Mouse (Mus musculus) heart, adult 2 months (tissue): ENCODE results near the gene Crabp2. TPM values are rescaled to one million over a fixed set of nuclear protein-coding genes. Genes with fewer than 3 reads are reported as not detected.

Experiments
- DNase-seq, 2 experiments: peaks; one replicate each; pipeline ENCODE4 v3.0.0; 2021
- H3K27ac ChIP-seq: fragments of 200-600 bp; 2 replicates; pipeline ENCODE4 v1.8.1; 2022
- H3K27me3 ChIP-seq: fragments of 200-500 bp; 2 replicates; pipeline ENCODE4 v1.6.1; 2012; ENCODE audit warnings: mild to moderate bottlenecking, low read length, inconsistent platforms, mixed read lengths; ENCODE audit not compliant: control insufficient read depth, insufficient read depth
- H3K36me3 ChIP-seq: fragments of 200-500 bp; 2 replicates; pipeline ENCODE4 v1.6.1; 2012; ENCODE audit warnings: low read length, inconsistent platforms; ENCODE audit not compliant: control insufficient read depth, insufficient read depth
- H3K4me1 ChIP-seq: fragments of 200-500 bp; 2 replicates; pipeline ENCODE4 v1.6.1; 2011; ENCODE audit warnings: low read length; ENCODE audit not compliant: control insufficient read depth, insufficient read depth
- H3K4me3 ChIP-seq: fragments of 200-600 bp; 2 replicates; pipeline ENCODE4 v1.8.1; 2022
- H3K79me2 ChIP-seq: fragments of 200-500 bp; replicated peaks from 2 replicates; pipeline ENCODE4 v1.6.1; 2012; ENCODE audit warnings: mild to moderate bottlenecking, inconsistent platforms, low read length, moderate library complexity, mixed read lengths; ENCODE audit not compliant: control insufficient read depth, insufficient read depth
- H3K9ac ChIP-seq: fragments of 200-500 bp; 2 replicates; pipeline ENCODE4 v1.6.1; 2012; ENCODE audit warnings: low read depth, mild to moderate bottlenecking, control low read depth, inconsistent platforms, low read length, mixed read lengths
- CTCF ChIP-seq: fragments of 200-600 bp; IDR thresholded peaks from 2 replicates; pipeline ENCODE4 v1.8.1; 2022; ENCODE audit warnings: antibody characterized with exemption, mild to moderate bottlenecking, moderate library complexity
- EP300 ChIP-seq: fragments of 200-500 bp; IDR thresholded peaks from 2 replicates; pipeline ENCODE4 v1.6.1; 2011; ENCODE audit warnings: low read depth, low read length, control low read depth; ENCODE audit not compliant: insufficient read depth
- POLR2A ChIP-seq: fragments of 200-500 bp; IDR thresholded peaks from 2 replicates; pipeline ENCODE4 v1.6.1; 2011; ENCODE audit warnings: mild to moderate bottlenecking, low read depth, low read length, control low read depth; ENCODE audit not compliant: insufficient read depth
- WGBS: fragments of 180-500 bp; shearing (Covaris S2); methylation state at CpG from one replicate; pipeline ENCODE4 v1.1.7; 2018; 5-methylcytosine and 5-hydroxymethylcytosine counted together
- intact Hi-C: fragments of 180-260 bp; cut with DNase I; formaldehyde crosslinking; loops from one replicate; pipeline ENCODE4 v1.15.1; 2025
- polyA plus RNA-seq: library from polyadenylated mRNA; depleted of rRNA; stranded (reverse); fragments of >200 nt; gene quantifications from 2 replicates; pipeline ENCODE4 v1.2.3, GENCODE M21; 2012
- total RNA-seq, 2 experiments: library from RNA; stranded (reverse); gene quantifications; 2 replicates each; pipeline ENCODE4 v1.2.3; 2021

Gene Crabp2
- total and polyA plus RNA-seq, 3 experiments, result 0.25 TPM; not detected in 2

DNA sequence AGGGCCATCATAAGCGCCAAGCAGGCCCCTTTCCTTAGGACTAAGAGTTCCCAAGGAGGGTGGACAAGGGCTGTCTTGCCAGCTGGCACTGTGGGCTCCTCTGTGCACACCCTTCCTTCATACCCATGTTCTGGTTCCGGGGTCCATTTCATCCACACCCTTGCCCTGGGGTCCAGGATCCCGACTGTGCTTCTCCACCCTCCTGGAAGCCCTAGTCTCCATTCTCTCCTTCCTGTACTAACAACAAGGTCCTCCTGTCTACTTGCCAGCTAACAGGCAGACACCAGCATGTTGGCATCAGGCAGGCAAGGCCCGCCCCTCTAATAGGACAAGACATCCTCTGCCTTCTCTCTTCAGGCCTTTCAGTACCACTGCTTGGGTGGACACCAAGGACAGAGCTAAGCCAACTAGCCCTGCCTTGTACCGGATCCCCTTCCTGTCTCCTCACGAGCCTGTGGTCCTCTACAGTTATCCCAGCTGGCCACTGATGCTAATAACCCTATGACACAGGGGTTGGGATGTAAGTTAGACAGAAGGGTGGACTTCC, 32.8 kb downstream of the Crabp2 start:
- intact Hi-C loops, result loop anchor here (1.0 to 5.0 kb wide), 2 partner anchors 9 to 161 kb away; partner anchors contain the start of gene Mef2d
- H3K9ac ChIP-seq, result no peak overlapping the region

DNA sequence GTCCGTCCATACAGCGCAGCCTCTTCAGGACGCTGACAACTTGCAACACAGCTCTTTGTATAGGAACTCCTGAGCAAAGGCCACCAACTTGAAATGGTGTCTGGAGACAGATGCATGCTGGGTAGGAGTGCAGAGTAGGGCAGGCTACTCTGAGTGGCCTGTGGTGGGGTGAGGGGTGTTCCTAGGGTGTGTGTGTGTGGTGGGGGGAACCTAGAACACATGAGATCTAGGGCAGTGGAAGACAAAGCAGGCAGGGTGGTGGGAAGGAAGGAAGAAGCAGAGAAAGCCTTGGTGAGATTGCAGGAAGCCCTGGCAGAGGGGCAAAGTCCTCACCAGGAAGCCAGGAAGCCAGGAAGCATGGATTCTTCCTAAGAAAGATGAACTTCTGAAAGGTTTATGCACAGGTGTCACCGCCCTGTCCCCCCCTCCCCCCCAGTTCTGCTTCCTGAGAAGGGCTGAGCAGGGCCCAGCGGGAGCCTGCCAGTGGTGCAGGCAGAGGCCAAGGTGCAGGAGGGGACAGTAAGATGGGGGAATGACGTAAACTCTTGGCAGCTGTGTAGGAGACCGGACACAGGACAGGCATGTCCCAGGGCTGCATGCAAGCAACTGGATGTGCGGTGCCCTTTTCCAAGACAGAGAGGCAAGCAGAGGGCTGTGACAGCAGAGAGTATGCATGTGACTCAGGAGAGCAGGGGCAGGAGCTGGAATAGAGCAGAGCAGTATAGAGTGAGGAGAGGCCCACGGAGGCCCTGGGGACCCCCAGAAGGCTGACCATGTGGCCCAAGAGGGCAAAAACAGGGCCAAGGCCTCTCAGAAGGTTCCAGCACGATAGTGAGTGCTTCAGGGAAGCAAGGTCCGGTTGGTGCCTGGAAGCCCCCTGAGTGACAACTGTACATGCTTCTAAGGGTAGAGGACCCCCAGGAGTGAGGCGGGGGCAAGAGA, 33.7 kb downstream of the Crabp2 start:
- 23% methylated on average over 12 of the region's 12 CpGs for WGBS
- DNase-seq, result peak; percentile 67 to 82
- H3K36me3 ChIP-seq, result no peaks in the 10 kb centered on the region
- no peaks in the 10 kb centered on the region for H3K27me3 ChIP-seq
- H3K4me1 ChIP-seq, result peaks cover 43% of the 10 kb centered on the region
- H3K27ac ChIP-seq, result peak overlapping the region; percentile 97
- no peaks in the 10 kb centered on the region for H3K79me2 ChIP-seq
- H3K4me3 ChIP-seq, result peak overlapping the region; percentile 20; the same call in 1 of the 2 replicates
- intact Hi-C loops, result loop anchor here (1.0 to 5.0 kb wide), 2 partner anchors 10 to 160 kb away; partner anchors contain the start of gene Mef2d
- H3K9ac ChIP-seq, result peak overlapping the region; percentile 45
- TF ChIP-seq POLR2A (0 out of 2 replicates have a peak, but pooled peaks have one; percentile 26), EP300 (0 out of 2 replicates have a peak, but pooled peaks have one; percentile 26), CTCF (no peak)

More for the DNA sequence above, 32.8 kb downstream of the Crabp2 start:
- H3K27me3 ChIP-seq, result no peaks in the 10 kb centered on the region
- H3K4me3 ChIP-seq, result no peak overlapping the region
- WGBS, result 44% methylated on average over 6 of the region's 6 CpGs
- H3K27ac ChIP-seq, result peak overlapping the region; percentile 97
- DNase-seq, result peak in 1 of 2 experiments; percentile 18
- peaks cover 39% of the 10 kb centered on the region for H3K4me1 ChIP-seq
- H3K79me2 ChIP-seq, result no peaks in the 10 kb centered on the region
- no peak for TF ChIP-seq EP300
- TF ChIP-seq CTCF, result no peak
- TF ChIP-seq POLR2A, result no peak
- H3K36me3 ChIP-seq, result no peaks in the 10 kb centered on the region

DNA sequence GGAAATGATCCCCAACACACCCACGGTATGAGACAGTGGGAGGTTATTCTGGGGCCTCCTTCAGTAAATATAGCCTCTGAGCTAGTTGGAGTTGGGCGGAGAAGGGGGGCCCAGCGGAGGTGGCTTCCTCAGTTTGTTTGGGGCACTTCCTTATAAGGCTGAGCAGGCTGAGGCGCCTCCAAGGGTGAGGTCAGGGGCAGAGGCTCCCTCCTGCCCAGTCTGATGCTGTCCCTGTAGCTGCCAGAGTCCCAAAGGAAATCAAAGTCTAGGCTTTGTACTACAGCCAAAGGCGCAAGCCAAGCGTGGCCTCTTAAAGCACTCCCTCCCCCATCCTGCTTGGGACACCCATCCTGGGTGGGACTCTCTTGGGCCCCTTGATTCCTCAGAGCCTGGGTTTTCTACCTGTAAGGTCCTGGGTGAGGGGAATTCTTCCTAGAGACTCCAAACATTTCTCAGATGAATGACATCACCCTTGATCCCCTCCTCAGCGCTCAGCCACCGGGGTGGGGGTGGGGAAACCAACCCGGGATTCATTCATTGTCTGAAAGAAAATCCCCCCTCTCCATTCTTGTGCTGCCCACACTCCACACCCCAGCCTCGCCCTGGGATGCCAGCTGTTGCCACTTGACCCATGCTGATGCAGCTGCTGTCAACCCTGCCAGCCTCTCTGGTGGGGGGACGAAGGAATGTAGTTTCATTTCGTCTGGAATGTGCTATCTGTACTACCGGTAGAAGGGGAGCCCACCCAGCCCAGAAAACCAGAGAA, 34.6 kb downstream of the Crabp2 start:
- H3K36me3 ChIP-seq, result no peaks in the 10 kb centered on the region
- intact Hi-C loops, result loop anchor here (5.0 kb wide), 1 partner anchor 159 kb away; the partner anchor contains the start of gene Mef2d
- peaks cover 45% of the 10 kb centered on the region for H3K4me1 ChIP-seq
- H3K9ac ChIP-seq, result peak overlapping the region; percentile 45
- TF ChIP-seq POLR2A (0 out of 2 replicates have a peak, but pooled peaks have one; percentile 19), CTCF (no peak), EP300 (peak; percentile 71; the same call in 1 of the 2 replicates)
- peak; percentile 64 to 82 for DNase-seq
- H3K27ac ChIP-seq, result peak overlapping the region; percentile 97
- 15% methylated on average over 13 of the region's 13 CpGs for WGBS
- H3K4me3 ChIP-seq, result no peak overlapping the region; the same call in 1 of the 2 replicates
- no peaks in the 10 kb centered on the region for H3K79me2 ChIP-seq
- no peaks in the 10 kb centered on the region for H3K27me3 ChIP-seq

DNA sequence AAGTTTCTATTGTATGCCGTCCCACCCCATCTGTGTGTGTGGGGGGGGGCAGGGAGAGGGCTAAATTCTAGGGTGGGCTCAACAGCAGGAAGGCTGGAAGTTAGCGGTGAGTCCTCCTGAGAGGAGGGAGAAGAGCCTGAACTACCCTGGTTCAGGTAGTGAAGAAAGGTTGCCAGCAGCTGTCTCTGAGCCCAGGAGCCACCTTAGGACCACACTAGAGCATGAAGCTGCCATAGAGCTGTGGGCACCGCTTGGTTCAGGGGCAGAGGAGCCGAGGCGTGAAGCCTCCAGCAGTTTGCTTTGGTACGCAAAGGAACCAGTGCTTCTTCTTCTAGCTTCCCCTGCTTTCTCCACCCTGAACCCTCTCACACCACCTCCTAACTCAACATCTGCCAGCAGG, 35.2 kb downstream of the Crabp2 start:
- no peak for TF ChIP-seq POLR2A
- TF ChIP-seq EP300, result no peak
- no peak for TF ChIP-seq CTCF
- no peaks in the 10 kb centered on the region for H3K27me3 ChIP-seq
- no peak overlapping the region for H3K4me3 ChIP-seq
- peaks cover 45% of the 10 kb centered on the region for H3K4me1 ChIP-seq
- peak overlapping the region; percentile 97 for H3K27ac ChIP-seq
- H3K9ac ChIP-seq, result peak overlapping the region; percentile 16; the same call in 1 of the 2 replicates
- no peaks in the 10 kb centered on the region for H3K36me3 ChIP-seq
- intact Hi-C loops, result loop anchor here (5.0 kb wide), 1 partner anchor 159 kb away; the partner anchor contains the start of gene Mef2d
- no peaks in the 10 kb centered on the region for H3K79me2 ChIP-seq
- DNase-seq, result peak in 1 of 2 experiments; percentile 17
- WGBS, result 70% methylated on average over 6 of the region's 6 CpGs

DNA sequence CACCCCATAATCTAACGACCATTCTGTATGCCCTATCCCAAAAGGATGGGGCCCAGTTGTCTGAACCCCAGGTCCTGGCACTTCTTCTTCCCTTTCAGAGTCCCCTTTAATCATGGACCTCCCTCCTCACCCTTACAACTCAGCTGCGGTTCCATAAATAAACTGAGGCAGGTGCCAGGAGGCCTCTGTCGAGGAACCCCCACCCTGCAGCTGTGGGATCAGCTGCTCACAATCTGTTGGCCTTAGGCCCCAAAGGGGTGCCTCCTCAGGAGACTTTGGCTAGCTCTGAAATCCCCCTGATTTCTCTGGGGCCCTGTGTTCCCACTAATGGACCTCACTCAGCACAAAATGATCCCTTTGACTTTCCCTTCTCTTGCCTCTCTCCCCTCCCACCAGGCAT, 35.6 kb downstream of the Crabp2 start:
- Histone ChIP-seq H3K4me3 (no peak overlapping the region), H3K27me3 (no peaks in the 10 kb centered on the region), H3K27ac (peak overlapping the region; percentile 97), H3K79me2 (no peaks in the 10 kb centered on the region), H3K36me3 (no peaks in the 10 kb centered on the region), H3K4me1 (peaks cover 45% of the 10 kb centered on the region), H3K9ac (no peak overlapping the region)
- intact Hi-C loops, result loop anchor here (5.0 kb wide), 1 partner anchor 158 kb away; the partner anchor contains the start of gene Mef2d
- TF ChIP-seq POLR2A (no peak), CTCF (no peak), EP300 (no peak)
- 29% methylated on average over 3 of the region's 3 CpGs for WGBS
- peak in 1 of 2 experiments; percentile 20 for DNase-seq
